Mouse (Mus musculus): ENCODE measurements around the gene Farp1.
A peak's percentile ranks its signal among the peaks of the same experiment; 100 is the strongest.

Gene Farp1

GRCm38 (mm10) chr14:121220040-121220322 is 185.0 kb downstream of the Farp1 start:
- no peak for DNase-seq (ENCODE audit: low spot score in 2 of 2)

GRCm38 (mm10) chr14:121220723-121221122 is 185.7 kb downstream of the Farp1 start:
- peak; percentile 48 to 57 for DNase-seq (ENCODE audit: low spot score in 2 of 2)

GRCm38 (mm10) chr14:121225804-121226203 is 190.8 kb downstream of the Farp1 start:
- DNase-seq (ENCODE audit: low spot score in 2 of 2), result no peak

- no peak for DNase-seq (ENCODE audit: low spot score in 2 of 2)
These were observed 194.2 kb downstream of the Farp1 start for GRCm38 (mm10) chr14:121229036-121229773.

GRCm38 (mm10) chr14:121231232-121231631 is 196.2 kb downstream of the Farp1 start:
- DNase-seq (ENCODE audit: low spot score in 2 of 2), result no peak

GRCm38 (mm10) chr14:121234741-121235307 is 199.8 kb downstream of the Farp1 start:
- DNase-seq (ENCODE audit: low spot score in 2 of 2), result no peak

GRCm38 (mm10) chr14:121236736-121237135 is 201.7 kb downstream of the Farp1 start:
- no peak for DNase-seq (ENCODE audit: low spot score in 2 of 2)

- no peak for DNase-seq (ENCODE audit: low spot score in 2 of 2)
These were observed 203.7 kb downstream of the Farp1 start for GRCm38 (mm10) chr14:121238727-121239126.

- DNase-seq (ENCODE audit: low spot score in 2 of 2), result peak in 1 of 2 experiments; percentile 31
These were observed 204.4 kb downstream of the Farp1 start for GRCm38 (mm10) chr14:121239386-121239785.

GRCm38 (mm10) chr14:121244104-121244503 is 209.1 kb downstream of the Farp1 start:
- DNase-seq (ENCODE audit: low spot score in 2 of 2), result no peak

- no peak for DNase-seq (ENCODE audit: low spot score in 2 of 2)
These were observed 211.2 kb downstream of the Farp1 start for GRCm38 (mm10) chr14:121246048-121246731.

- no peak for DNase-seq (ENCODE audit: low spot score in 2 of 2)
These were observed 212.3 kb downstream of the Farp1 start for GRCm38 (mm10) chr14:121247287-121247686.

GRCm38 (mm10) chr14:121248346-121248745 is 213.3 kb downstream of the Farp1 start:
- DNase-seq (ENCODE audit: low spot score in 2 of 2), result no peak

GRCm38 (mm10) chr14:121251099-121251498 is 216.1 kb downstream of the Farp1 start:
- no peak for DNase-seq (ENCODE audit: low spot score in 2 of 2)

- DNase-seq (ENCODE audit: low spot score in 2 of 2), result no peak
These were observed 216.7 kb downstream of the Farp1 start for GRCm38 (mm10) chr14:121251708-121252107.

GRCm38 (mm10) chr14:121252542-121252941 is 217.5 kb downstream of the Farp1 start:
- no peak for DNase-seq (ENCODE audit: low spot score in 2 of 2)

GRCm38 (mm10) chr14:121254869-121255268 is 219.9 kb downstream of the Farp1 start:
- DNase-seq (ENCODE audit: low spot score in 2 of 2), result no peak

GRCm38 (mm10) chr14:121255469-121255868 is 220.5 kb downstream of the Farp1 start:
- DNase-seq (ENCODE audit: low spot score in 2 of 2), result no peak

- DNase-seq (ENCODE audit: low spot score in 2 of 2), result no peak
These were observed 221.9 kb downstream of the Farp1 start for GRCm38 (mm10) chr14:121256896-121257295.

GRCm38 (mm10) chr14:121259332-121259731 is 224.3 kb downstream of the Farp1 start:
- no peak for DNase-seq (ENCODE audit: low spot score in 2 of 2)

- DNase-seq (ENCODE audit: low spot score in 2 of 2), result no peak
These were observed 224.8 kb downstream of the Farp1 start for GRCm38 (mm10) chr14:121259789-121260188.

GRCm38 (mm10) chr14:121261229-121261879 is 226.4 kb downstream of the Farp1 start:
- no peak for DNase-seq (ENCODE audit: low spot score in 2 of 2)

- DNase-seq (ENCODE audit: low spot score in 2 of 2), result no peak
These were observed 227.6 kb downstream of the Farp1 start for GRCm38 (mm10) chr14:121262606-121263005.
